Mouse (Mus musculus) brain, embryonic 14.5 days (tissue): ENCODE data around the gene Perm1. TPM values are rescaled to one million over a fixed set of nuclear protein-coding genes. Genes with fewer than 3 reads are reported as not detected.

Source experiments
- DNase-seq: peaks from one replicate; pipeline ENCODE4 v3.0.0-alpha.2; 2011; ENCODE audit warnings: low read depth
- CTCF ChIP-seq: fragments of 200-500 bp; IDR thresholded peaks from 2 replicates; pipeline ENCODE4 v1.5.1; 2012; ENCODE audit warnings: inconsistent platforms, mild to moderate bottlenecking, moderate library complexity, borderline replicate concordance; ENCODE audit not compliant: insufficient read depth, insufficient read length; ENCODE audit errors: extremely low read depth
- POLR2A ChIP-seq: fragments of 200-500 bp; IDR thresholded peaks from 2 replicates; pipeline ENCODE4 v1.6.1; 2012; ENCODE audit warnings: mild to moderate bottlenecking, inconsistent platforms, borderline replicate concordance; ENCODE audit not compliant: poor library complexity, insufficient read depth, insufficient read length, severe bottlenecking; ENCODE audit errors: extremely low read depth
- polyA plus RNA-seq: library from polyadenylated mRNA; depleted of rRNA; stranded (reverse); fragments of >200 nt; gene quantifications from 2 replicates; pipeline ENCODE4 v1.2.3, GENCODE M21; 2012; rRNA removed

Perm1 gene
- polyA plus RNA-seq, result 1.1 and 1.7 TPM in 2 replicates

DNA sequence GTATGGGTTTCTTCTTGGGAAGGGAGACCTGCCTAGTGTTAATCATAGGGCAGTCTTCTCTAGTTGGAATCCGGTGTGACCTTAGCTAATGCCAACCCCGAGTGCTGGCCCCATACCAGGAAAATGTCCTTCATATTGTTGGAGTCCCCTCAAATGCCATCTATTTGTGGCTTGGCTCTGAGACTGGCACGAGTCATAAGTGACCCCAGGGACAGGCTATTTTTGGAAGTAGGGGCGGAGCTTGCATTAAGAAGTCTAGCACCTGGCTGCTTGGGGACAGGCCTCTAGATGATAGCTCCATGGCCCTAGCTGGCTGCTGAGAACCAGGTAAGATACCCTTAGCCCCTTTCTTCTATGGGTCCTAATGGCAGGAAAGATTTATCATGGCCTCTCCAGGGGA is at the start of gene Perm1:
Perm1 (plus strand) TSS at position 220 of the 400 bp plus-strand sequence.
- no peak for DNase-seq
- TF ChIP-seq POLR2A, result no peak

DNA sequence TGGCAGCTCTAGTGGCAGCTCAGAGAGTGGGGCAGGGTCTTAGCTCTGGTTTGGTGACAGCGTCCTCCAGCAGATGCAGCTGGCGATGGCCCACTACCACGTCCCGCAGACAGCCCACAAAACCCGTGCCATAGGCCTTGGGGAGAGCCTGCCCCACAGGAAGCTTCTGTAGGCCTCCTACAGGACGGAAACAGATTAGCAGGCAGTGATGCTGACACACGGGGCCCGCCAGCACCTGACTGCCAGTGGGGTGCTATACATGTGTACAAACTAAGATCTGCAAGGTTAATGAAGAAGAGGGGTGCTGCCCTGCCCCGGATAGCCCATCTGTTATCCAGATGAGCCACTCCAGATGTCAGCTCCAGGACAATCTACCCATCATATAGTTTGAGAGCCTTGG is 49.2 kb upstream of the Perm1 start:
- no peak for DNase-seq
- no peak for TF ChIP-seq POLR2A
- peak; percentile 7; the same call in 1 of the 2 replicates for TF ChIP-seq CTCF

DNA sequence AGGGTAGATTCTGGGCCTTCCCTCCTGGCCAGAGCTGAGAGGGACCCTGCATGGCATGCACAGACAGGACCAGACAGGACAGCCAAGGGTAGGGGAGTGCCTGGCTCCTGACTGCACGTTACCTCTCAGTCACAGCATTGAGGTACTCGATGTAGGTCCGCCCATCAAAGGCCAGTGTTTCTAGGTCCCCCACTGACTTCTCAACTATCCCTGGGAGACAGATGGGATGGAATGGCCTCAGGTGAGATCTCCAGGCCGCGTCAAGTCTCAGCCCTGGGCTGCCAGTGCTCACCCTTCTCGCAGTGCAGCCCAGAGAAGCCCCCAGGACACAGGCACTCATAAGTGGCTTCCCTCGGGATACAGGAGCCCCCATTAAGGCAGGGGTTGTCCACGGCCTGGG is 47.1 kb upstream of the Perm1 start:
- TF ChIP-seq CTCF (no peak), POLR2A (no peak)
- no peak for DNase-seq

DNA sequence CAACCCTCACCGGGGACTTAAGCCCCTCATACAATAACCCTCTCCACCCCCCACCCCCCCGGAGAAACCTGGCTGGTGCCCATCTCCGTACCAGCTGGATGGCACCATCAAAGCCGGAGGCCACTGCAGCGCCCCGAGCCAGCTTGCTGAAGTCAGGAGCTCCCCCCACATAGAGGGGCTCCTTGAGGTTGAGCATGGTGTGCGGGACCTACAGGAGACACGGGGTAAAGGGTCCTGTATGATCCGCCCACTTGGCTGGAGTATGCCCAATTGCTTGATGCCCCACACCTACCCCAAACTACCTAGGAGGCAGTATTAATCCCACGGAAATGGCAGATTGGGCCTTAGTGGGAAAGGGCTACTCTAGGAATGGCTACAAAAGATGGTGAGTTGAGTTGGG is 46.5 kb upstream of the Perm1 start:
- no peak for DNase-seq
- TF ChIP-seq POLR2A (no peak), CTCF (no peak)

DNA sequence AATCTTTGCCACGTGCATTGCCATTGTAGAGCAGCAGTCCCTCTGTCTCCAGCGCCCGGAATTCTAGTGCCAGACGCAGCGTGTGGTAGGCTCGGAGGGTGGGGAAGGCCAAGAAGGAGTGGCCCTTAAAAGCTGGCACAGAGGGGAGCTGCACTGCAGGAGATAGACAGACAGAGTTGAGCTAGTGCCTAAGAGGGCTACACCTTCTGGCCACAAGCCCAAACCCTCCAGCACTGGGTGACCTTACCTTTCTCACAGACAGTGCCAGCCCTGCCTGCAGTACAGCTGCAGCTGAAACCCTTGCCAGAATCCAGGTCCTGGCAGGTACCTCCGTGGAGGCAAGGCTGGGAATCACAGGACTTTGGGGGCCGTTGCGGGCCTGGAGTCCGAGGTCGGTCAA is 43.8 kb upstream of the Perm1 start:
- no peak for DNase-seq
- TF ChIP-seq CTCF, result no peak
- no peak for TF ChIP-seq POLR2A

DNA sequence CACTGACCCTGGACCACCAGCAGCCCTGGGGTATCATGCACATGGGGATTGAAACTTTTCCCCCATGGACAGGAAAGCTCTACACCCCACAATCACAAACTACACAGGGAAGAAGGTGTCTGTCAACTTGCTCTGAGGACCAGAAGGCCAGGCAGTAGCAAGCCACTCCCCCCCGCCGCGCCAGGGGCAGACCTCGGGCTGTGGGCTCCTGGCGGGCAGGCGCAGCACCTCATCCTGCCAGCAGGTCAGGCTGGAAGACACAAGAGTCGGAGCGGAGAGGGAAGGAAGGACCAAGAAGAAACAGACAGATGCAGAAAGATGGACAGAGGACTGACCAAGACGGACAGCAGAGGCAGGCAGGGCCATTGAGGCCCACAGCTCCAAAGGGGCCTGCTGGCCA is 38.0 kb upstream of the Perm1 start:
- no peak for DNase-seq
- TF ChIP-seq CTCF (no peak), POLR2A (no peak)

DNA sequence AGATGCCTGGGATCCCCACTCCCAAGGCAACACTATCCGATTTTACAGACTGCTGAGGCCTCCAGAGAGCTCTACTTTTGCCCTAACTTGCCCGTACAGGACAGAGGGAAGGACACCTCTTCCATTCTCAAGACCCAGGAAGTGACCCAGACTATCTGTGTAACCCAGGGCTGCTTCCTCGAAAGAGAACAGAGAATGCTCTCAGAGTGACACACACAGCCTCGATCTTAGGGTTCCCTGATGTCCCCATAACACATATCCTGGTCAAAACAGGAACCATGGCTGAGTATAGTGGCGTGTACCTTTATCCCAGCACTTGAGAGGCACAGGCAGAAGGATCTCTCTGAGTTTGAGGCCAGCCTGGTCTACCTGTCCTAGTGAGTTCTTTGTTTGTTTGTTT is 31.9 kb upstream of the Perm1 start:
- no peak for TF ChIP-seq CTCF
- TF ChIP-seq POLR2A, result no peak
- no peak for DNase-seq

DNA sequence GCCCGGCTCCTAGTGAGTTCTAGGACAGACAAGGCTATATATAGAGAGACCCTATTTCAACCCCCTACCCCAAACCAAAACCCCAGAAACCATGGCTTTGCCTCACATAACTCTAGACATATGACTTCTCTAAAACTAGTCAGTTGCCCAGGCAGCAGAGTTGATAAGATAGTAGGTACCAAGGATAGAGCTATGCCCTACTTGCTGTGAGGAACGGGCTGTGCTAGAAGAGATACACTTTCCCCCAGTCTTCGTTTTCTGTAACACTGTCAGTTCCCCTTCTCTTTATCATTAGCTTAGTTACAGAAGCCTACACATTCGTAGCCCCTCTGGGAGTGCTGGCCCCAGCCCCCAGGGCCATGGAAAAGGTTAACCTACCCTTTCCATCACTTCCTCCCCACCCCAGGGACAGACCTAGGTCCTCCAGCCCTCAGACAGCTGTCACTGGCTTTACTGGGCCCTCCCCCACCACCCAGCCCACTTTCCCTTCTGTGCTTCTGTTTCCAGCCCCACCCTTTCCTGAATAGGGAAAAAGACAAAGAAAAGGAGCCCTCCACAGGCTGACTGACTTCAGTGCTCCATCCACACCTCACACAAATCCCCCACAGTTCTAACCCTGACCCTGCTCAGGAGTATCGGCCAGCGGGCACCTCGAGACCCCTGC is 31.2 kb upstream of the Perm1 start:
- TF ChIP-seq CTCF (no peak), POLR2A (no peak)
- peak; percentile 37 for DNase-seq

DNA sequence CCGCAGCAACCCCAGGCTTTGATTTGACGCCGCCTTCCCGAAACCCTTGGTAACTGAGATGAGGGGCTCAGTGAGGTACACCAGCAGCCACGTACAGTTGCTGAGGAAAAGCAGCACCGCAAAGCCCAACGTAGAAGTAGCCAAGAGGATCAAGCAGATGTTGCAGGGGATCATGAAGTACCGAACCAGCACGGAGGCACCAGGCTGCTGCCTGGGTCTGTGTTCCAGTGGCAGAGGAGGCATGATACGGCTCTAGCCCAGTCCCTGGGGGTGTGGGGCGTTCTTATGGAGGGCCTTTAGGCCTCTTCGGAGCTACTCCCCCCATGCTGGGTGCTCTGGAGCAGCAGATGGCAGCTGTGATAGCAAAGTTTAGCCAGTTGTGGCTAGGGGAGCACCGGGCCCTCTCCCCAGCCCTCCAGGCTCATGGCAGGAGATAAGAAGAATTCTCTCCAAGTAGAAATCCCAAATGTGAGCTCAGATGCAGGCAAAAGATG is 30.2 kb upstream of the Perm1 start:
- DNase-seq, result peak; percentile 42
- TF ChIP-seq POLR2A (no peak), CTCF (no peak)

DNA sequence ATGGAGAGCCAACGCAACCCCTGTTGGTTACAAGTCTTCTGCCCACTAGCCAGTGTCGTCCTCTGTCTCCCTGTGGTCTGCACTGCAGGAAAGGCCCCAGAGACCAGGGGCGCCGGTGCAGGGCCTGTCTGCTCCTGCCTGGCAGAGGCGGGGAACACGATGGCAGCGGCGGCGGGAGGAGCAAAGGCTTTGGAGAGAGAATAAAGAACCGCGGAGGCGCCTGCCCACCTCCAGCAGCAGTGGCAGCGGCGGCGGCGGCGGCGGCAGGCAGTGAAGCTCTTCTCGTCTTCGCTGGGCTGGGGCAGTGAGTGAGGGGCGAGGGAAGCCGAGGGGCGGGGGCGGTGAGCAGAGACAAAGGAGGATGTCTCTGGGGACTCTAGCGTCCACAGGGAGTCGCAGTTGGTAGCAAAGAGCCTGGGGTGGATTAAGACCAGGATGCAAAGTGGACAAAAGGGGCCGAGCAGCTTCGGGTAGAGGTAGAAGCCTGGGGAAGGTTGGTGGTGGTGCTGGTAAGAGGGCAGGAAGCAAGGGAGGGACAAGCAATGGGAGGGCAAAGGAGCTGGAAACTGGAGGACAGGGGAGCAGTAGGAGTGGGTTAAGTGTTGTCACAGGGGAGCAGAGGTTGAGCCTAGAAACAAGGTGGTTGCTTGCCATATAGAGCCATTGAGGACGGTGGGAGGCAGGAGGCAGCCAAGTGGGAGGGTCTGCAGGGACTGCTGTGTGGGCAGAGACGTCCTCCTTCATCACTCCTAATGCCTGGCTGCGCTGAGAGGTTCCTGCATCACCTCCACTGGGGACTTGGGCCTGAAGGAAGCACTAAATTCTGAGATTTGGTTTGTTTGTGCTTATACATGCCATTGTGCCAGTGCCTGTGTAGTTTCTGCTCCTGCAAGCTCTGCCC is 29.5 kb upstream of the Perm1 start:
- TF ChIP-seq CTCF, result no peak
- 0 out of 2 replicates have a peak, but pooled peaks have one; percentile 17 for TF ChIP-seq POLR2A

DNA sequence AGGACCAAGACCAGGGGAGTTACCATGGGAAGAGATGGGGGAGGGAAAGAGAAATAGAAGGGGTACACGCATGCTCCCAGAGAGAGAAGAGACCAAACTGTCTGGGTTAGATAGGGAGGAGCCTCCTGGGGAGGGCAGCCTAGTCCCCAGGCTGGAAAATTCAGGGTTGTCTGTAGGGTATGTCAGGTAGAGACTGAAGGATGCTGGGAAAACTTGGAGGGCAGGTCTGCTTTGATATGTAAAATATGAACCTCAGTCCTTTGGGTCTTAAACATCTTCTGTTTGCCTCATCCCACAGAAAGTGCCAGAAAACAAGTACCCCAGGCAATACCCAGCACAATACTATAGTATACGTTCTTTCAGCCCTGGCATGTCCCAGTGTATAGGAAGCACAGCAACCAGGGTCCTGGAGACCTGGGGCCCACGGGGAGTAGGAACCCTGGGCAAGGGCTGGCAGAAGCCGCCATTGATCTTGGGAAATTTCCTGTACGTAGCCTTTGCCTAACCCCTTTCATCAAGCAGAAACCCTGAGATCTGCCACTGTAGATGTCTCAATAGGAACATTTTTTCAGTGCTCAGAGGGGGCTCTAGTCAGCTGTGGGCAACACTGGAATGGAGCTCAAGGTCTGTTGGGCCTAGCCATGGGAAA is 27.4 kb upstream of the Perm1 start:
- DNase-seq, result no peak
- TF ChIP-seq POLR2A (no peak), CTCF (no peak)

More for the DNA sequence above, 29.5 kb upstream of the Perm1 start:
- peak; percentile 89 for DNase-seq
